Mouse (Mus musculus) inflammation-experienced regulatory T-cells, adult 6 months (primary cell): ENCODE data around the gene Sorcs2. TPM values are rescaled to one million over a fixed set of nuclear protein-coding genes. Genes with fewer than 3 reads are reported as not detected.

Source experiments
- ATAC-seq: one replicate; pipeline ENCODE4 v1.8.0; 2017
- polyA plus RNA-seq, 3 experiments: library from polyadenylated mRNA; unstranded; fragments of 100-300 nt; shearing (Covaris generic); gene quantifications; one replicate each; pipeline ENCODE4 v1.2.1; 2017

Gene Sorcs2
- polyA plus RNA-seq, 3 experiments from 2014 or later, result 2.9 to 3.9 TPM; not detected in 1

DNA sequence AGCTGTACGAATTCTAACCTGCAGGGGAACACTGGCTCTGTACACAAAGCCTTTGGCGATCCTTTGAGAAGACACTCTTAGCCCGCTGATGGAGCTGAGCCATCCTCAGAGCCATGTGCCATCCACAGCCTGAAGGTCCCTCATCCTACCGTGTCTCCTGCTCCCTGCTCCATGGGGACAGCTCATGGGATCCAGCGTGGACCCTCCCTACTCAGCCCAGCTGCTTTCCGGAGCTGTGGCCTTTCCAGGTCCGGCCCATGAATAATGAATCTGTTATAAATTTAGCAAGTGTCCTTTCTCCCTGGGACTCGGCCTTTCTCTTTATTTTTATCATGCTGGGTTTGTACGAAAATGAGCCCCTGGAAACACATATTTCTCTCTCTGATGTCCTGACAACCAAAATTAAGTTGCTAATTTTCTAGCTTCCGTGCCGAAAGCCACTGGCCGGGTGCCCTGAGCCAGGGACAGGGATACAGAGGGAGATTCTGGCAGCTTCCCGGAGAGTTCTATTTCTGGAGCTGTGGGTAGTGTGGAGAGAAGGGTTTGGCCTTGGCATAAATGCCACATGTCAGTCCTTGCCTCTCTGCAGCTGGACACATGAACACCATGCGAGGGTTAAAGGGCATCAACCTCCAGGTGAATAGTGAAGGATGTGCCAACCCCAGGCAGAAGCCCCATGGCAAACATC lies 228.8 kb downstream of the Sorcs2 start:
- no peak for ATAC-seq

DNA sequence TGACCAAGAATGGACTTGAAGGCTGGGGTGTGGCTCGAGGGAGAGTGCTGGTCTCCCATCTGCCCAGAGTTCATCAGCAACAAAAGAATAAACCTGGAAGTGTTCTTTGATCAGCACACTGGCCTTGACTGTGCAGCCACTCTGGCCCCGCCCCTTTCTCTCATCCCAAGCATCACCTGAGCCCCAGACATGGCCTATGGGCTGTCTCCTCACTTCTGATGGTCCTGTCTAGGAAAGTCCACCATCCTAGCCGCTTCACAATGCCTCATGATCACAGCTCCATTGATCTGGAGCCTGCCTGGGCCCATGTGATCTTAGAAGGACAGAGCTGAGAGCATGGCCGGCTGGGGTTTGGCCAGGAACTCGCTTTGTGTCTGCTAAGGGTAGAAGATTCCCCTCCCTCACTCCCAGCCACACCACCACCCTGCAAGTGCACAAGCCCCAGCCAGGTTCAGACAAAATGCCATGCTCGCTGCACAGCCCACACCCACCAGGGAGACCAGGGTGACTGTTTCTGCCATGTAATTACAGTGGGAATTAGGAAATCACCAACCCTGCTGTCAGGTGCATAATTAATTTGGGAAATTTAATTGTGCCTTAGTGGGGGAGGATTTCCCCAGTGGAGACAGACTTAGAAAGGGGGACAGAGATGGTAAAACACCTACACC lies 231.5 kb downstream of the Sorcs2 start:
- ATAC-seq, result no peak

DNA sequence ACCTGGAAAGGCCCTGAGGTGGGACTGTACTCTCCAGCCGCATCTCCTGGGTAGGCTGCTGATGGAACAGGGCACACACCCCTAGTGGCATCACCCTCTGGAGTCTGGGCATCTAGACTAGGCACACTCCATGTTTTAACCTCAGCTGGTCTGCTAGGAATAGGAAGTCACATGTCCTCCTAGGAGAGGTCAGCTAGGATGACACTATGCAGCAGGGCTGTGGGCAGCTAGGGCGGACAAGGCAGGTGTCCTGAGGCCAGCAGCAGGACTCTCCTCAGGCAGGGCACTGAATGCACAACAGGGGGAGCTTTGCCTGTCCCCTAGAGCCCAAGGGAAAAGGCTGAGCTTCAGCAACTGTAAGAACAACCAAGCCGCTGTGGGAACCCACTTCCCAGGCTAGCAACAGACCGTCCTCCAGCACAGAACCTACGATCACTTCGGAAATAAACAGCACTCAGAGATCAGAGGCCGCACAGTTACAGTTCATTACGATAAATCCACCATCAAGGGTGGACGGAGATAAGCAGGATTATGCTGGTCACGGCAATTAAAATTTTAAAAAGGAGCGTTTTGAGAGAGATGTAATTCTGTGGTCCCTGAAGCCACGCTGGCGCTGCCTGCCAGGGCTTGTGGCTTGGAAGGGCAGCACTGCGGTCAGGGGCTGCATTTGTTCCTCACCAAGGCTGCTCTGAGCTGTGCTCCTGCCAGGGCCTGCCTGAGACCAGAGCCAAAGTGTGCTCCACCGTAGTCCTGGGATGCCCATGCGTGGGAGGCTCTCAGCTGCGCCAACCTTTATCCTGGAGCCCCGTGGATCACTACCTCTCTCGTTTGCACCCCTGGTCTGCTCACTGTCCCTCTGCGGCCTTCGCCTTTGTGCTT lies 232.3 kb downstream of the Sorcs2 start:
- no peak for ATAC-seq

DNA sequence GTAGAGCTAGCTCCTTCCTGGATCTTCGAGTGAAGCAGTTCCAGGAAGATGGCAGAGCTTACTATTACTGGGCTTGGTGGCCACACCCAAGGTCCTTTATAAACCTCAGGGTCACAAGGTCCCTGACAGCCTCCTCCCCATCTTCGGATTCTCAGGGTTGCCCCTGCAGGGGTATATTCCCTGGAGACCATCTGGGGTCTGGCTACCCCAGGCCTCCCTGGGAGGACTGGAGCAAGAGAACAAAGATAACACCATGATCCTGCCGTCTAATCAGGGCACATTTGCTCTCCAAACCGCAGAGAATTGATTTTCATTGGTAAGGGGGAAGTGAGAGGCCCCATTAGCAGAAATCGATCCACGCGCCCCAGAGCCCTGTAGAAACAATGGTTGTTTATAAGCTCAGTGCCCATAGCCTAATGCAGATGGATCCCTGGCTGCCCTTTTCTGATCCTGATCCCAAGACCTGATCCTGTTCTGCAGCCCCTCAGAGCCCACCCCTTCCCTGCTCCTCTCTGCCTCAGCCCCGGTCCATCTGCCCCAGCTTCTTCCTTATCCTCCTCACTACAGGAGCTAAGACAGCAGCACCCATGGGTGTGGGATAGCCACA lies 243.0 kb downstream of the Sorcs2 start:
- ATAC-seq, result no peak

DNA sequence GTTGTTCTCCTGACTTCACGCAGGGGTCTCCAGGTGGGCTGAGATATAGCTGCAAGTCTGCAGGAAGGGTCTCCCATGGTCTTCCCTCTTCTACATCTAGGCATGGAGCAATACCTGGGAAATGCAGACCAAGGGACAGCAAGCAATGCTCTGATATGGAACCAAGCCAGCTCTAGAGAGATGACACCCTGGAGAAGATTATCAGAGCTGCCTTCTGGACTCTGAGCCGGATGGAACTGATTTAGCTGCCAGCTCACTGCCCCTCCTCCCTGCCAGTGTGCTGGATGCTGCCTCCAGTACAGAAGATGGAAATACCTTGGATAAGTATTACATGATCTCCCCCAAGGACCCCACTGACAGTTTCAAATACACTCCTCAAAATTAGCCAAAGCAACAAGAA lies 244.7 kb downstream of the Sorcs2 start:
- no peak for ATAC-seq

DNA sequence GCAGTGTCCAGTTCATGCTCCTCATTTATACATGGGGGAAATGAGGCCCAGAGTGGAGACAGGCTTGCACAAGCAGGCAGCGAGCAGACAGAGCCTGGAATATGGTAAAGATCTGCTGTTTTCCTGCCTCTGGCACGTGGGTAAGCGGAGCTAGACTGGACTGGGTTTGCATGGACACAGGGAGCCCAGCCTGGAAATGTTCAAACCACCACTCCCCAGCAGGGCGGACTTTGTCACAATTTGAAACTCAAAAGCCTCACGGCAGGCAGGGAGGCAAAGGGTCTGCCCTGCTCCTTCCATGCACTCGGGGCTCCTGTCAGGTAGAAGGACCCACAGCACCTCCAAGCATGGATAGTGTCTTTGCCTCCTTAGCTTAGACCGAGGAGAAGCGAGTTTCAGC lies 246.9 kb downstream of the Sorcs2 start:
- no peak for ATAC-seq

DNA sequence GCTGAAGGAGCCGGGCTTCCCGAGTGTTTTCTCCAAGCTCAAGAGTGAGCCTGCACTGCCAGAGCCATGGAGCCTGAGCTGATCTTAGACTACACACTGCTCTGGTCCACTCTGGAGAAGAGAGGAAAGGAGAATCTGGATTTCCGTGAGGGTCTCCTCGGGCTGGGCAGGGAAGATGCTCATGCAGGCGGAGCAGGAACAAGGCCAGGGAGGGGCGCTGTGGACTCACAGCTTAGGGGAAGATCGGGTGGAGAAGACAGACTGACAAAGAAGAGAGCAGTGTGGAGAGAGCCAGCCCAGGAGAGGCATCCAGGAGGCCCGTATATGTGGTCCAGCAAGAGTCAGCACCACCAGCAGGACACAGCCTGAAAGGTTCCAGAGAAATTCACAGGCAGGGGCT lies 248.8 kb downstream of the Sorcs2 start:
- no peak for ATAC-seq

DNA sequence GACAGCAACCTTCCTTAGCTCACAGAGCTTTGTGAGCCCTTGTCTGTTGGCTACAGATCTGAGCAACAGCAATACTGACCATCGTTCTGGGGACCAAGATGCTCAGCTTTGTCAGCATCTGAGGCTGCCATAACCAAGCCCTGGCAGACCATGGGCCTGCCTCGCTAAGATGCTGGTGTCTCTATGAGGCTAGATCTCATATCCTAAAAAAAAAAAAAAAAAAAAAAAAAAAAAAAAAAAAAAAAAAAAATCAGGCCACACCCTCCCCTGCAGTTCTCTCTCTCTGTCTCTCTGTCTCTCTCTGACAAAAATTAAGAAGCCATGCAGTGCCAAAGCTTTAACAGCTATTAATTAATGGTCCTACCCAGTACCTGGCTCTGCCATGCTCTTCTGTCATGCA lies 251.3 kb downstream of the Sorcs2 start:
- no peak for ATAC-seq

DNA sequence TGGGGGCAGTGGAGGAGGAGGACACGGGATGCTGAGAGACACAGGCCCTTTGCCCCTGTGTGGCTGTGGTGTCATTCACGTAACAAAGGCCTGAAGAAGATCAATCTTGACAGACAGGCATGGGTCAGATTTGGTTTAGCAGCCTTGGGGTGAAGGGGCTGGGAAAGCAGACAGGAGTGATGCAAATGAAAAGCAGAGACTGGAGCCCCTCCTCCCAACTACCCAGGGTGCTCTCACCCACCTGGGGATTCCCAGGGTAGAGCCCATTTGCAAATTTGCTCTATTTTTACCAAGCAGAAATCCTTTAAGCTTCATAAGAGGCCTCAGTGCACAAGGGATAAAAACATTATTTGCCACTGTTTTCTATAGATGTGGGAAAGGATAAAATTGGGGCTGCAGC lies 253.4 kb downstream of the Sorcs2 start:
- no peak for ATAC-seq

DNA sequence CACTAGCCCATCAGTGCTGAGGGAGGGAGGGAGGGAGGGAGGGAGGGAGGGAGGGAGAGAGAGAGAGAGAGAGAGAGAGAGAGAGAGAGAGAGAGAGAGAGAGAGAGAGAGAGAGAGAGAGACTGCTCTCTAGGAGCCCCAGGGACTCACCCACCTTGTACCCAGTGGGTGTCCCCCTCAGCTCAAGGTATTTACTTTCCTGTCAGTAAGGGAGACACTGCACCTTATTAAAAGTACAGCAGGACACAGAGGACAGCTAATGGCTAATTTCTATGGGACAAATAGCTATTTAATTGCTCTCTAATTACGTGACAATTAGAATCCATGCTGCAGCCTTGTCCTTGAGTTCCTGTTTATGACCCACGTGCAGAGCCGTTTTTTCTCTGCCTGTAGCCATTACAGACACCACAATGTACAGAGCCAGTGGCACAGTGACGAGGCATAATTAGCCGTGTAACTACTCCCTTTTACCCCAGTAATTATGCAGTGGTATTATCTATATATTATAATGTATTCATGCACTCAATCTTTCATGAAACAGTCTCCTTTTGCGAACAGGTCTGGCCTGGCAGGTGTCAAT lies 256.2 kb downstream of the Sorcs2 start:
- no peak for ATAC-seq

DNA sequence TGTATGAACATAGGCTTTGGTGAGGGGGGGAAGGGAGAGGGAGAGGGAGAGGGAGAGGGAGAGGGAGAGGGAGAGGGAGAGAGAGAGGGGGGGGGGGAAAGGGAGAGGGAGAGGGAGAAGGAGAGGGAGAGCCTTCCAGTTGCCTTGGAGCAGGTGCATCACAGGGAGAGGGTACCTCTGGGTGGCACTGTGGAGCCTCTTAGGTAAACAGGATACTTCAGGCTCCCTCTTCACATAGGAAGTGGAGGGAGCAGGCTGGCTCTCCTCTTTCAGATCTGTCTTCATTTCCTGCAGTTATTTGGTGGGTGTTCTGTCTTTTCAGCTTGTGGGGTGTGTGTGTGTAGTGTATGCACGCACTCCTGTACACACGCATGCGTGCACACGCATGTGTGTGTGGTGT lies 256.8 kb downstream of the Sorcs2 start:
- no peak for ATAC-seq

DNA sequence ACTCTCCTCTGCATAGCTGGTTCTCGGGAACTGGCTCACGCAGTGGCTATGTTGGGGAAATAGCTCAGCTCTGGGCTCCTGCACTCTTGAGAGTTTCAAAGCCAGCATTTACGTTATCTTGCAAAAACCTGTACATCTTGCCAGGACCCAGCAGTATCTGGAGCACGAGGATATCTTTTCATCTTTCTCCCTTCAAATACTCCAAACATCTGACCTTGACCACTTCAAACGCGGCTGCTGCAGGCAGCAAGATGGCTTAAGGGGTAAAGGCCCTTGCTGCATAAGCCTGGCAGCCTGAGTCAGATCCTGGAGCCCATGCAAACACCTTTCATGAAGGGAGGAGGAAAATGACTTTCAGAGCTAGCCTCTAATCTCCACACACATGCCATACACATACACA lies 258.2 kb downstream of the Sorcs2 start:
- no peak for ATAC-seq

DNA sequence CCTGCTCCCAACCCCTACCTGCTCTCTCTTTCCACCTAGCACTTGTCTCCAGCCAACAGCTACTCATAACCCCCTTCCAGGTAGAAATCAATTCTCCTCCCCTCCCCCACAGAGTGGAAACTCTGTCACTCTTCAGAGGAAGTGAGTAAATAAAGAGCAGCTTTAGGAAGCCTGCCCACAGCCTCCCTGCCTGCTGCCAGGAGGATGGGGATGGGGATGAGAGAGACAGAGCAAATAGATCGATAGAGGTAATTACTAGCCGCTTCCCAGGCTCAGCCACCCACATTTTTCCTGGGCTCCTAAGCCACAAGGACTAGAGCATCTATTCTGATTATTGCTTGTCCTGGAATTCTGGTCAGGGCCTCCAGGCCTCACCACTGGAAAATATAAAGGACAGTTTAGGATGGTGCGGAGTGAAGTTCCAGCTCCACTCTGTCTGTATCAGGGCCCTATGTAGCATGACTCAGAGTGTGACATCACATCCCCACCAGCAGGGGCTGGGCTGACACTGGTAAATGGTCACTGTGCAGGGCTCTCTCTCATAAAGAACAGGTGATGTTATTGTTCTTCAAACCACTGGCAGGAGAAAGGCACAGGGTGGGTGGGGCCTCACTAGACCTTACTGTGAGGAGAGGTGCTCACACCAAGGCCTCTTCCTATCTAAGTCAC lies 261.9 kb downstream of the Sorcs2 start:
- ATAC-seq, result no peak

DNA sequence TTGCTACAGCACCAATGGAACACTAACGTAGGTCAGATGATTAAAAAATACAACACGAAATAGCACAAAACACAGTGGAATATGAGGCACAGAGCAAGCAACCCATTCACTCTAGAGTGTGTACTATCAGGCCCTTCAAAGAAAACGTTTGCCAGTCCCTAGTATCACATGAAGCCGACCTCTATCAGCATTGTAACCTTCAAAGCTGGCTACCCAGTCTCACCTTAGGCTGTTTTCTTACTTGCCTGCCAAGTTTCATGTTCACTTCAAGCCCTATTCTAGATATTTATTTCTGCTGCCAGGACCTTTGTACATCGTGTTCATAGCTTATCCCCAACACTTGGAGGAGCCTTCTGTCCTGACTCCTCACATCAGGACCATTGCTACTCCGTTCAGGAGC lies 263.6 kb downstream of the Sorcs2 start:
- no peak for ATAC-seq

DNA sequence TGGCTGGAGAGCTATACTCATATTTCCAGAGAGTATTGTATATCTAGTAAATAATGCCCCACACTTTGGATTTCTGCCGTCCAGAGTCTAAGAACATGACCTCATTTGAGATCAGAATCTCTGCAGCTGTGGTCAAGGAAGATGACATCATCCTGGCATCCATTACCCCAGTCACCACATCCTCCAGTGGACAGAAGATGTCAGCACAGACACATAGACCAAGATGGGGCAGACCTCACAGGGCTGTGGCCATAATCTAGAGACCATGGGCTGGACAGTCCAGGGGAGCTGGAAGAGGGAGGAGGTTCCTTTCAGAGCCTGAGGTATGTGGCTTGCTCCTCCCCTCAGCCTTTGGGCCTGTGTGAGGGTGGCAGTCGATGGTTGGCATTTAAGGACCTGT lies 264.0 kb downstream of the Sorcs2 start:
- ATAC-seq, result no peak

DNA sequence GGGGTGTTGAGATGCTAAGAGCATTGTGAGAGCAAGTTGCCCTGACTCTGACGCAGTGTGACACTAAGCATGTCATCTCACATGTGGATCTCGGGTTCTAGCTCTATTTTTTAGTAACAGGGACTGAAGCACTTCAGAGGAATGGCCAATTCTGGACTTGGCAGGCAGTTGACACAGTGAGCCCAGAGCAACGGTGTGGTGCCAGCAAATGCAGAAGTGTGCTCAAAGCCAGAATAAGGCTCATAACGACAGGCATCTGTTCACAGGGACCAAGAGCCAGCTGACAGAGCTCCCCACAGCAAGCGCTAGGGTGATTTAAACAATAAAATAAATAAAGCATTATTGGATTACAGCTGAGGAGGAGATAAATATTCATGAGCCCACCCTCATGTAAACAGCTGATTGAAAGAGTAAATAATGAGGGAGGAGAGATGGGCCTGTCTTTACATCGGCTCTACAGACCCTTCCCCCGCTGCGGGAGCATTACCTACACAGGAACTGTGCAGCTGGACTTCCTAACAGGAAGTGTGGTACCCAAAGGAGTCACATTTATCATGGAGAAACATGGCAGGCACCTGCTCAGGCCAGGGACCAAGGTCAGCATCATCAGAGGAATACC lies 267.4 kb downstream of the Sorcs2 start:
- ATAC-seq, result no peak

DNA sequence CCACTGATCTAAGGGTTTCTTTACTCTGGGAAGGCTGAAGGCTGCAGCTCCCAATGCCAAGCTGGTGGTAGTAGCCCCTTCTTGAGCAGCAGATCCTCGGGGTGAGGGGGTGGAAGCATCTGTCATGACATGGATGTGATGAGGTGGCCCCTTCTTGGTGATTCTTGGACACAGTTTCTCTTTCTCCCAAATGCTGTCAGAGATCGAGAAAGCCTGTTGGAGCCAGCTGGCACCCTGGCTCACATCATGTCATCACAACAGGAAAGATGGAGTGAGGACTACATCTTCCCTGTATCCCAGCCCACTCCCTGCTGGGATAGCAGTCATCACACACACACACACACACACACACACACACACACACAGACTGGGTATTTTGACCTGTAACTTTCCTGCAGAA lies 268.3 kb downstream of the Sorcs2 start:
- no peak for ATAC-seq

DNA sequence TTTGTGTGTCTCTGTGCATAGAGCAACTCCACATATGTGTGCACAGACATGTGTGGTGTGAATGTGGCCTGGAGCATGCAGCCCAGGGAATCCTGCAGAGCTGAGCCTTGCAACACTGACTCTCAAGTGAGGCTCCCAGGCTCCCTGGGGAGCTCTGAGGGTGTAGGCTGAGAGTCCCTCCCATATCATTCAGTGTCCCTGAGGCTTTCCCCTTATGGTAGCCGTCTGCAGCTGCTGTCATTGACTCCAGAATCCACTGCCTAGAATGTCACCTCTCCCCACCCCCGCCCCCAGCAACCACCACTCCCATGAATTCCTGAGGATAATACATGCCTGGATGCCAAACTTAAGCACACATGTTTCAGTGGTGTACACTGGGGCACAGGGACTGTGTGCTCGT lies 269.4 kb downstream of the Sorcs2 start:
- no peak for ATAC-seq

DNA sequence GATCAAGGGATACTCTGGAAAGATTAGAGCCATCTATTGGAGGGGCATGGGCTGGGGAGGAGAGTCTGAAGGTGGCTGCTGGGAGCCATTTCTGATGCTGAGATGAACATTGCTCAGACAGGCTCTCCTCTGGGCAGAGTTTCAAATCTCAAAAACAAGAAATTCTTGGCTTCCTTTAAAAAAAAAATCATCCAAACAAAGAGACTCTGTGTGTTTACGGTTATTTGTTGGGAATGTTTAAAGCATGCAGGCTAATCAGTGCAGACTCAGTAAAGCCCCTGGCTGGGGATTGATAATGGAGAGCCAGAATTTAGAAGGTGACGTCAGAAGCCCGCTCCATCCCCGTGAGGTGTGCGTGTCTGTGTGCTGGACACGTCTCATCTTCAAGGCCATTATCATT lies 272.9 kb downstream of the Sorcs2 start:
- ATAC-seq, result no peak

DNA sequence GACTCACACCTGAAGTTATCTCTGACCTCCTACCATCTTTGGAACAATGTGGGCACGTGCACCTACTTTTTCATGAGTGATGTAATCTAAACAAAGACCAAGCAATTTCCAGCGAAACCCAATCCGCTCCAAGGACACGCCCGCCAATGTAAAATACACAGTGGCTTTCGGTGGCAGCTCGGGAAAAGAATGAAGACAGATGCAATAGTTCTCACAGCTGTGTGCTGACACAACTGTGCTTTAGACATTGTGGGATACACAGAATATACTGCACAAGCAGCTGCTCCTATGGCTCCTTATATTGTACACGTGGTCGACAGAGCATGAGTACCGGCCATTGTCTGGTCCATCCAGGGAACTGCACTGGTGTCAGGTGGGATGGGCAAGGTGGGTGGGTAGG lies 275.0 kb downstream of the Sorcs2 start:
- ATAC-seq, result no peak

DNA sequence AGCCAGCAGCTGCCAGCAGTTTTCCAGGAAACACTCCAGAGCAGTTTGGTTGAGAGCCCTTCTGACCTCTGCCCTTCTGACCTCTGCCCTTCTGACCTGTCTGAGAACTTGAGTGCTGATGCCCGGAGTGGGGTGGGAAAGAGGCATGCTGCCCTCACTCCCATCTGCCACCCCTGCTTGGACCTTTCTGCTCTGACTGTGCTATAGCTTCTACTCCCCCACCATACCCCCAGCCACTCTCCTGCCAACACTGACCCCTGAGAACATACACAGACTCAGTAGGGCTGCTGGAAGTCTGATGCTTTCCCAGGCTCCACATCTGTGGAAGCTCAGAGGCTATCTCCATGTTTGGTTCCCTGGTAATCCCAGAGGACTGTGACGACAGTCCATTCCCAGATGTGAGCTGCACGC lies 277.0 kb downstream of the Sorcs2 start:
- ATAC-seq, result no peak

DNA sequence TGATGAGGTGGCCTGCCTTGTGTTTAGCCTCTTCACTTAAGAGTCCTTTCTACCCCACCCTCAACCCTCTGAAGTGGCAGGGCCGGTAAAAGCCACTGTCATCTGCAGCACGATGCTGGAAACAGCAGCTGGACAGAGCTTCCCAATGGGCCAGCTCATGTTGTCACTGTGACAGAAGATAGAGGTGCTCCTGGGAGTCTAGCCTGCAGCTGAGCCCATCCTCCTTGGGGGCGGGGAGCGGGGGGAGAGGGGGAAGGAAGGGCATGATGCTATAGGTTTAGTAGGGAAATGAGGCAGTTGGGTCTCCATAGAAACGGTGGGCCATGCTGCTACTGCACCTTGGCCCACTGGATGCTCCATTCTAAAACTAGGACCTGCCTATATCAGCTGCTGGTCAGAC lies 279.9 kb downstream of the Sorcs2 start:
- no peak for ATAC-seq
